Mouse (Mus musculus): Measurements from ENCODE around the gene Ltbp3.

GRCm38 (mm10) chr19:5795668-5796572 lies 55.2 kb downstream of the Ltbp3 start:
- TF ChIP-seq CTCF (conservative IDR thresholded peaks at IDR 0.05 in 1 of 2, IDR thresholded peaks at IDR 0.05 in 1 of 2; ENCODE audit: low read depth in 2 of 2, low read length in 2 of 2): no peak
- no peak for TF ChIP-seq GABPA (IDR thresholded peaks at IDR 0.05; ENCODE audit: insufficient replicate concordance, low read depth, low read length)
- TF ChIP-seq EP300 (IDR thresholded peaks at IDR 0.05; ENCODE audit: low read length): no peak
- TF ChIP-seq POLR2A (IDR thresholded peaks at IDR 0.05; ENCODE audit: low read depth, low read length): peak; percentile 11; the same call in 1 of the 2 replicates
- no peak for TF ChIP-seq SMC3 (IDR thresholded peaks at IDR 0.05; ENCODE audit: low read depth, low read length)
- no peak for TF ChIP-seq RAD21 (IDR thresholded peaks at IDR 0.05; ENCODE audit: low read depth, low read length)
- no peak for TF ChIP-seq ELF1 (IDR thresholded peaks at IDR 0.05; ENCODE audit: low read depth, low read length)

All from CH12.LX (cell line).